Mouse (Mus musculus) brain, adult 2 months (tissue): ENCODE measurements at regions not wholly inside any gene's neighbourhood (a gene's known extent, or its start where the extent isn't known, plus 50 kb on each side); places are given as distances from the start of the nearest gene placed in this dataset.
"Not testable (repeated sequence)": the region's sequence is repeated elsewhere in the genome, so short reads cannot be mapped to it uniquely, and the experiment has no call there.

Experiments used
- DNase-seq: peaks from one replicate; pipeline ENCODE4 v3.0.0; 2011; ENCODE audit warnings: low read depth, low spot score

- no peak for DNase-seq
These were observed 328.3 kb upstream of the Nox3 start for GRCm38 (mm10) chr17:4024384-4024783.

GRCm38 (mm10) chr17:4029202-4029601 is 333.1 kb upstream of the Nox3 start:
- DNase-seq = peak; percentile 6

- DNase-seq = no peak
These were observed 338.8 kb upstream of the Nox3 start for GRCm38 (mm10) chr17:4034816-4035360.

DNA sequence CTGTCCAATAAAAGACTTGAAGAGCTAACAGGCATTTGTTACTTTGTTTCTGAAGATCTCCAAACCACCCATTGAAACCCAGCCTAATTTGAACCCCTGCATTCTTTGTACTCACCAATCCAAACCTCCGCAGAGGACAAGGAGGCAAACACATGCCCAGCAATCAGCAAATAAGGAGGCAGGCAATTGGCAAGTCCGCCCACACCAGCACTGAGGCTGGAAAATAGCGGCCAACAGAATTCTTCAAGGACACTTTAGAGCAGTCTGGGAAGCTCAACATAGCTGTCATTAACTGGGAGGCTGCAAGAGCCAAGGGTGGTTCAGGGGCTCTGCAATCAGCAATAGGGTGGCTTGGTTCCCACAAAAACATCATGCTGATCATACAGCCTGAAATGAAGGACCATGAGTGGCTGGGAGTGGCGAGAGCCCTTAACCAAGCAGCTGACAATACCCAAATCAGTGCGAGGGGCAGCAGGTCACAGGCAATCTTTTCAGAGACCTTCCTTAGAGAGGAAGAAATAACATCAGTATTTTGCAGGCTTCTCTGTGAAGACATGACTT is 344.1 kb upstream of the Nox3 start:
- peak; percentile 22 for DNase-seq

DNA sequence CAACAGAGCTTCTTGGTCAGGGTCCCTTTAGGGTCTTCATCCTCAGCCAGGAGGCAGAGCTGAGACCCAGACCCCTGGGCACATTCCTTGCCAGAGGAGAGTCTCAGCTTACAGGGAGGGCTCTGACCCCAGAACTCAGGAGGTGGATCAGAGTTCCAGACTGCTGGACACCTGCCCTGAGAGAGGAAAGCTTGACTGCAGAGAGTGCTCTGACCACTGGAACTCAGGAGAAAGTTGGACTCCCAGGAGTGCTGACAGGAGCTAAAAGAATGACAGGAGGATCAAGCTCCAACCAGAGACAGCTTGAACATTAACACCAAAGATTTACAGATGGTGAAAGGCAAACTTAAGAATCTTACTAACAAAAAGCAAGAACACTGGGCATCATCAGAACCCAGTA is 364.1 kb upstream of the Nox3 start:
- DNase-seq = not testable (repeated sequence)

DNA sequence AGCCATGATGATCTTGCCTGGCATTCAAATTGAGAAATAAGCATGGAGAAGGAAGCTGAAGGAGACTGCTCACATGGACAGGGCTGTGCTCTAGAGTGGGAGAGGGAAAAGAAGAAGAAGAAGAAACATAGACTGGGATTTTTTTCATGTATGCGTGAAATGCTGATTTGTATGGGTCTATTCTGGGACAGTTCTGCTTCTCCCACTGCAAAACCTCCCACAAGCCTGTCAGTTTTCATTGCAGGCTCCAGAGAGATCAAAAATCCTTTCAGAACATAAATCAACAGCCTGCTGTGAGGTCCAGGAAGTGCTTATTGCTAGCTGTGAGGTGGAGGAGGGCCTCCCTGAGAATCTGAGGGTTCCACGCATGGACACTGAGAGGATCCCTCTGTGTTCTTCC is 377.3 kb upstream of the Nox3 start:
- peak; percentile 69 for DNase-seq

DNA sequence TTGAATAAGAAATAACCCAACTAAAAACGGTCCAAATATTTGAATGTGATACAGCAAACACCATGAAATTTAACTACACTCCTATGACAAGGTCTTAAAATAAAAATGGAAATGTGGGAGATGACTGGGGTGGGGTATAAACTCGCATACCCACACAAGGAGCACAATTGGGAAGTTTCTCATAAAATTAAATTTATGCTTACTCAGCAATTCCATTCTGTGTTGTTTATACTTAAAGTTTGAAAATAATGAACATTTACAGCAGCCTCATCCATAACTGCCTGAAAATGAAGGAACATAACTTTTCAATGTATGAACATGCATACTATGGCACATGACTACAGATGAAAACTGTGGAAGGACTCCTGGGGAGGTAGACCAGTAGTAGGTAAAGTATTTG is 384.5 kb upstream of the Nox3 start:
- DNase-seq = no peak

- no peak for DNase-seq
These were observed 398.6 kb upstream of the Nox3 start for GRCm38 (mm10) chr17:4094621-4095020.

DNA sequence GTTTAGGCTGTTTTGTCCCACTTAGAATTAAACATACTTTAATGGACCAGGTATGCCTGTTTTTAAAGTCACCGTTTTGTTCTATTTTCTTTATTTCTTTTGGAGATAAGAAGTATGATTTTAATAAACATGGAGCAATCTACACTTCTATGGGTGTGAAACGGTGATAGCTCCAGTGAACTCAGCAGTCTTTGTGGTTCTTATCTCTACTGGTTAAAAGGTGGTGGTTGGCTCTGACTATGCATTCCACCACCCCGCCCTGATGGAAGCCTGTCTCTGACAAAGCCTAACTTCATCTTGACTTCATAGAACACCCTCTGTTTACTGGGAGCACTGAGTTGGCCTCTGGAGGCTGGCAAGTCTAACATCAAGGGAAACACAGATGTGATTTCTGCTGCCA is 407.3 kb upstream of the Nox3 start:
- no peak for DNase-seq

GRCm38 (mm10) chr17:4109263-4109662 is 413.2 kb upstream of the Nox3 start:
- no peak for DNase-seq

DNA sequence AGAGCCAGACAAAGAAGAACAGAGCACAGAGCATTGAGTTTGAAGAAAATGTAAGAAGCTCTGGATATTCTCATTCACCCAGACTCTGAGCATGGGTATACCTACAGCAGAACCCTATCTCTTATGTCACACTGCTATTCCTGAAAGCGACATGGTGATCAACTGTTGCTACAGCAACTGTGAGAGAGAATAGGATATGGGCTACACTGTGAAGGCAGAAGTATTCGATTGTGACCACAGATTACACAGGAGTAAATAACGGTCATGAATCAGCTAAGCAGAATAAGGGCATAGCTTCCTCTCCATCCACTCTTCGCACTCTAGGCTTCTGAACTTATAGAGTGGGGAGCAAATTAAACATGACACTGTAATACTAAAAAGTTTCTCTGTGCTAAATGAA is 417.0 kb upstream of the Nox3 start:
- no peak for DNase-seq

DNA sequence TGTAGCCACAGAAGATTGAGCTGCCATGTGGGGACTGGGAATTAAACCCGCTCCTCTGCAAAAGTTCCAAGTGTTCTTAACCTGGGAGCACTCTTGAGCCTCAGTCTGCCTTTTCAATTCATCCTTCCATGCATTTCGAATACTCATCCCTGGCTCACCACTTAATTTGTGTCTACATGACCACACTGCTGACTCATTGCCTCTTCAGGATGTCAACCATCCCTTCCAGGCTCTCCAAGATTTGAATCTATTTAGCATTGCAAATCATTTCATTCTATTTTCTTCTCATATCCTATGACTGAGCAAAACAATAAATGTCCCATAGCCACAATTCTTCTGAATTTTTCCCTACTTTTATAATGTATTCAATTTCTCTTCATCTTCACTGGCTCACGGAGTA is 420.4 kb upstream of the Nox3 start:
- peak; percentile 51 for DNase-seq

DNA sequence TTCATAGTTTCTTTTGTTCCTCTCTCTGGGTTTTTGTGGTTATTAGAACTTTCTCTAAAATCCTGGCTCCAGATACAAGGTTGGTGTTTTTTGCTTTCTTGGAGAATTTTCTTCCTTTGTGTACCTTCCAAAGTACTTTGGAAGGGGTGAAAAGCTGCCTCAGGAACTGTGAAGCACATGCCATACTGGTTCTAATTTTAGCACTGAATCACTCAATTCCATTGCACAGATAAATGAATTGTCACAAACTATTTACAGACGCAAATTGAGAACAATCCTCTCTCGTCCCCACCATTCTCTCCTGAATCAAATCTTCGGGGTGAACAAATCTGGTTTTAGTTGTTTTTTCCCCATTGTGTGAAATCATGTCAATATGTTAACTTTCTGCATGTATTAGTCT is 437.6 kb upstream of the Nox3 start:
- DNase-seq = no peak

GRCm38 (mm10) chr17:4163502-4163901 is 467.4 kb upstream of the Nox3 start:
- DNase-seq = peak; percentile 32

DNA sequence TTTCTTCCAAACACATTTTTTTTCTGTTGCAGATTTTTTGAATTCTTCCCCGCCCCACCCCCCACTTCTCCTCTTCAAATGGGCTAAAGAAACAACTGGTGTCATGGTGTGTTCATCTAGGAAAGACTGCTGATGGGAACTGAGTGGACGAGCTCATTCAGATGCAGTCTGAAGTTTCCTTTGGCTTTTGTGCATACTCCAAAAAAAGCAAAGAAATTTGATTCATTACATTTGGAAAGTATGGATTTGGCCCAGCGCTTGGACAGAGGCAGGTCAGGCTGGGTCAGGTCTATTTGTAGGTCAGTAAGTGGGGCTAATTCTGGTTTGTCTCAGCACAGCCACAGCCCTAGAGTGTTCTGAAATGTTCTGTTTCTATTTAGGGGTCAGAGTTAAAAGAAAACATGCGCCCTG is 477.9 kb upstream of the Nox3 start:
- no peak for DNase-seq

- DNase-seq = no peak
These were observed 478.9 kb upstream of the Nox3 start for GRCm38 (mm10) chr17:4175006-4175405.

- no peak for DNase-seq
These were observed 480.5 kb upstream of the Nox3 start for GRCm38 (mm10) chr17:4176524-4176923.

GRCm38 (mm10) chr17:4177485-4178150 is 481.6 kb upstream of the Nox3 start:
- DNase-seq = no peak

- DNase-seq = no peak
These were observed 483.2 kb upstream of the Nox3 start for GRCm38 (mm10) chr17:4179271-4179670.

- peak; percentile 60 for DNase-seq
These were observed 486.0 kb upstream of the Nox3 start for GRCm38 (mm10) chr17:4182106-4182505.

GRCm38 (mm10) chr17:4186802-4187201 is 490.7 kb upstream of the Nox3 start:
- DNase-seq = no peak

DNA sequence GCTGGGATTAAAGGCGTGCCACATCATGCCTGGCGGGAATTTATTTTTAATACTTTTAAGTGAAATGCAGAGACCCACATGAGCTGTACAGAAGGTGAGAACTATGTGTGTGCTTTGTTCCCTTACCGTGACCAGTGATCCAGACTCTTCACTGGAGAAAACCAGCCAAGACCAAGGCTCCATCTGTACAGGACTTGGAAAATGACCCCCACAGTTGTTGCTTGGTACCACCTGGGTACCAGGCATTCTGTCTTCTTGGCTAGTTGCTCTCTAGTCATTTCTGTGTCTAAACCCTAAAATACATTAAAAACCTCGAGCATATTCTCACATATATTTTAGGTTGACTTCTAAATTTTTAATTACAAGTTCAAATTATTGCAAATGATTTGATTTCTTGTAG is 491.5 kb upstream of the Nox3 start:
- no peak for DNase-seq

GRCm38 (mm10) chr17:4196793-4197448 is 500.9 kb upstream of the Nox3 start:
- no peak for DNase-seq
